Mouse (Mus musculus) B cell, adult 2 months (primary cell): Measurements from ENCODE around the gene Ercc1.

Experiments used
- DNase-seq, 2 experiments: peaks; one replicate each; pipeline ENCODE4 v3.0.0; 2022

The Ercc1 gene

GRCm38 (mm10) chr7:19375368-19375767 is 30.8 kb downstream of the Ercc1 start:
- no peak for DNase-seq

- no peak for DNase-seq
Observed at GRCm38 (mm10) chr7:19376019-19376418, 31.4 kb downstream of the Ercc1 start.

GRCm38 (mm10) chr7:19378049-19378448 is 33.5 kb downstream of the Ercc1 start:
- no peak for DNase-seq

- peak; percentile 98 for DNase-seq
Observed at GRCm38 (mm10) chr7:19381377-19382165, 37.0 kb downstream of the Ercc1 start, which contains the start of gene Ercc2. Gene Ercc2 (plus strand): TSS chr7:19382010.

DNA sequence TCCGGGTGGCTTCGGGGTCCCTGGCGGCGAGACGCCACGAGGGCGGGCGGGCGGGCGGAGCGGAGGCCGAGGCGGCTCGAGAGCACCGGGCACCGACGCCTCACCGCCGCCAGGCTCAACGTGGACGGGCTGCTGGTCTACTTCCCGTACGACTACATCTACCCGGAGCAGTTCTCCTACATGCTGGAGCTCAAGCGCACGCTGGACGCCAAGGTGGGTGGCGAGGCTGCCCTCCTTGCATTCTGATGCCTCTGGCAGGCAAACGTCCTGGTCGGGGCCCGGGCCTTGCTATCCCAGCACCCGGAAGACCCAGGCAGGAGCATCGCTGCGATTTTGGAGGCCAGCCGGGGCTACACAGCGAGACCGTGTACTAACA is 37.6 kb downstream of the Ercc1 start:
- DNase-seq: peak in 1 of 2 experiments; percentile 48

DNA sequence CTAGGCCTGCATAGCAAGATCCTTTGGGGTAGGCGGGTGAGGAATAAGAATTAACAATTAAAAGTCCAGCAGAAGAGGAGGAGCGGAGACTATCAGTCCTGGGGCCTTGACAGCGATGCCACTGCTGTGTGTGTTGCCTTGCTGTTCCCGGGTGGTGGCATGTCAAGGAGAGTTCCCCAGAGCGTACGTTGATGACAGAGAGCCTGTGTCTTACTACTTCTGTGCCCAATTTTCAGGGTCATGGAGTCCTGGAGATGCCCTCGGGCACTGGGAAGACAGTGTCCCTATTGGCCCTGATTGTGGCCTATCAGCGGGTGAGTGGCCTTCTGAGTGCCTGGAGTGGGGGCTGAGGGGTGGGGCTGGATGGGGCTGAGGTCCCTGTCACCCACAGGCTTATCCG is 39.1 kb downstream of the Ercc1 start:
- no peak for DNase-seq

- DNase-seq: no peak
Observed at GRCm38 (mm10) chr7:19388699-19389413, 44.3 kb downstream of the Ercc1 start.

DNA sequence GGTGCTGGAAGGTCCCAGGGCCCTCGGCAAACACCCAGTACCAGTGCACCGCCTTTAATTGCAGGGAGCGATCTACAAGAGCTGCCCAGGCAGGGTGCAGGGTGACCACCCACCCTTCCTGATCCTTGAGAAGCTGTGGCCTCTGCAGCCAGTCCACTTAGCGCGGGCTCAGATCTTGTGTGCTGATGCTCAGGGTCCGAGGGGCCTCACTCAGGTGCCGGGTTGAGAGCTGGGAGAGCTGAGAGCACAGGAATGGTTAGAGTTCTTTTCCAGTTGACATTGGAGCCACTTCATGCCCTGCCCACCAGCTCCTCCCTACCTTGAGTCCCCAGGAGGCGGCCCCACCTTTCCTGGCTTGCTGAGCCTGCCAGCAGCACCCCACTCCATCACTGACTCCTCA is 49.9 kb downstream of the Ercc1 start:
- DNase-seq: no peak

DNA sequence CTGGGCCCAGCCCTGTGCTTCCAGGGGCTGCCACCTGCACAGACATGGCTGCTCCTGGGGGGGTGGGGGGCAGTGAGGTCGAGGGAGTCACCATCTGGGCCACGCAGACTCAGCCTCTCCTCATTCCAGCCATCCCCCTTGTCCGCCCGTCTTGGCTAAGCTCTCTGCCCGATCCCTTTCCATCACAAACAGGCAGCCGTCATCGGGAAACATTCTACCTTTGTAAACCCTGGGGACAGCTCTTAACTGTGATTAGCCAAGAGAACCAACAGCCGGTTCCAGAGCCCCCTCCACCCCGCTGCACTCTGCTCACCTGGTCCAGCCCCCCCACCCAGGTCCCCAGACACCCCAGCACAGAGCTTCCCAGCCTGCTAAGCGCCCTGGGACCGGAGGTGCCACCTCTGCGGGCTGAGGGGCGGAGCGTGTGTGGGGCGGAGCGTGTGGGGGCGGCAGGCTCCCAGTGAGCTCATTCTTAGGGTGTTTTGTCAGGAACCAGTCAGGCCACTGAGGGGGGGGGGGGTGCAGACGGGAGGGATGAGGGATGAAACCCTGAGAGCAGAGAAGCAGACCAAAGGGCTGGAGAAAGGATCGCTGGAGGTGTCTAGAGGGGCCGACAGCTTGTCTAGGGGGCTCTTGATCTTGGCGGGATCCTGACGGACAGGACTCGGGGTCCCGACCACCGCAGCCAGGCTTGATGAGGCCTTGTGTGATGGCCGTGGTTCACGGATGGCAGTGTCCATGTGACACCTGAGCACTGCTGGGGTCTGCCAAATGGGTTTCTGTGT is 55.1 kb downstream of the Ercc1 start:
- peak; percentile 61 to 63 for DNase-seq

GRCm38 (mm10) chr7:19400946-19401345 is 56.4 kb downstream of the Ercc1 start:
- DNase-seq: peak in 1 of 2 experiments; percentile 27

- DNase-seq: no peak
Observed at GRCm38 (mm10) chr7:19402535-19403112, 58.0 kb downstream of the Ercc1 start.

DNA sequence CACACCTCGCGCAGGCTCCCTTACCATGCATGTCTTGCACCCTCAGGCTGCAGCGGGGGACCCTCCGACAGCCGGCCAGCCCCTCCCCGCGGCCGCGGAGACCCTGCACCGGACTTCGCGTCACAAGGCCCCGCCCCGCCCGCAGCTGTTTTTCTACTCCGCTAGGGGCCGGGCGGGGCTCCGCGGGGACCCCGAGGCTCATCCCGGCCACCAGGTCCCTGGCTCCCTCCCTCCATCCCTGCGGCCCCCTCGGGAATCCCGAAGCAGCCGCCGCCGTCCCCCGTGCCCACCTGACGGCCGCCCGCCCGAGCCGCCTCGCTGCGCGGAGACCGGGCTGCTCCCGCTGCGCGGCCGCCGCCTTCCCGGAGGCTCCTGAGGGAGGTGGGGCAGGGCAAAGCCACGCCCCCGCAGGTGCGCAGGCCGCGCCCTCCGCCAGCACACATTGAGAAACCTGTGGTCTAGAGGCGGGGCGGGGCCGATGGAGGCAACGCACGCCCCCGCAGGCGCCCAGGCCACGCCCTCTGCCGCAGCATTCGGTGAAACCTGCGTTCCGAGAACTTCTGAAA is 59.2 kb downstream of the Ercc1 start, which contains the start of gene Klc3:
Gene Klc3 (minus strand): TSS at position 374 of the 566 bp plus-strand sequence.
- peak; percentile 86 to 87 for DNase-seq

GRCm38 (mm10) chr7:19404476-19404875 is 59.9 kb downstream of the Ercc1 start, which contains the start of gene Ckm:
Gene Ckm (plus strand): TSS chr7:19404776.
- no peak for DNase-seq

DNA sequence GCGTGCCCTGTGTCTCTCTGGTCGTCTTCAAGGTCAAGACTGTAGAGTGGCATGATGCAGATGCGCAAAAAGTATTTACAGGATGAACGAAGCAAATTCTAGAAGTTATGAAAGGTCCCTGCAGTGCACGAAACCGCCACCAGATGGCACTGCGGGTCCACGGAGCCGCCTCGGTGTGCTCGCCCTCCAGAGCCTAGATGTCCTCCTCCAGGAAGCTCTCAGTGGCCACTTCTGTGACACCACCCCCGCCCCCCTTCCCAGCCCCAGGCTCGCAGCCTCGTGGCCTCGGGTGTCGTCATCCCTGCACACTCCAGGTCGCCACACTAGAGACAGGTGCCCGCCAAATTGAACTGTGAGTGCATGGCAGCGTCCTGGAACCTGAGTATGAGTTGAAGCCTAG is 60.8 kb downstream of the Ercc1 start:
- DNase-seq: peak; percentile 93 to 94
